Mouse (Mus musculus) kidney, adult 2 months (tissue): ENCODE measurements around the gene Slc8a1.

Source experiments
- CTCF ChIP-seq: fragments of 200-500 bp; conservative IDR thresholded peaks from 2 replicates; pipeline ENCODE4 v1.5.1; 2011; ENCODE audit warnings: low read depth, mild to moderate bottlenecking, control low read depth, low read length, moderate library complexity, mixed read lengths; ENCODE audit not compliant: insufficient read depth, insufficient read length
- POLR2A ChIP-seq: fragments of 200-500 bp; IDR thresholded peaks from one replicate; pipeline ENCODE4 v1.6.1; 2011; ENCODE audit warnings: low read depth, low read length, control low read depth

DNA sequence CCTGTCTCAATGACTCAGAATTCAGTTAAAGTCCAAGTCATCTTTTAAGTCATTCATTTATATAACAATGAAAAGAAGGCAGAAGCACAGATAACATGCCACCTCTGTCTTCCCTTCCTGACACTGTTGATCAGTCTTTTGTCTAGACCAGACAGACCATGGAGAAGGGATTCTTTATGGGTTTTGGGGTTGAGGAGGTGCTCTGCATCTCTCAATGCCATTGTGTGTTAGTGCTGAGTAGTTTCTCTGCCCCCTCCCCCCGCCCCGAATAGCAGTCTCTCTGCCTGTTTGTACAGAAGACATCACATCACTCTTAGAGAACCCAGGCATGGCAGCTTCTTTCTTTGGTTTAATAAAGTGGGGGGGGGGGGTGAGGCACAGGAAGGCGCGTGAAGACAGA lies 222.0 kb downstream of the Slc8a1 start:
- TF ChIP-seq CTCF, result no peak
- TF ChIP-seq POLR2A, result no peak
